In genomic region chr17:51477810-51478209, GRCm38 (mm10) we compare ENCODE assay signal across 13 mouse cellular contexts.
A peak's percentile ranks its signal among the peaks of the same experiment; 100 is the strongest.
DNase-seq lines count a peak whose midpoint lies in the region; ATAC-seq and TF ChIP-seq lines count a peak whose summit lies in the region.
"Had no signal": no experiment of that assay in that cellular context is flagged by ENCODE, and none has a peak within 500 bp of the region (broad histone marks: within the 10 kb centered on the region; RNA-seq: fewer than 3 reads in every experiment).

No protein-coding gene starts in this region.

- no peak for TF ChIP-seq POLR2A in testis, adult 2 months (IDR thresholded peaks at IDR 0.05; ENCODE audit: control insufficient read depth, low read depth, low read length)
- TF ChIP-seq POLR2A in small intestine, adult 2 months (IDR thresholded peaks at IDR 0.05; ENCODE audit: low read depth, low read length) = no peak

- H3K4me2 ChIP-seq in forebrain, embryonic 11.5 days (ENCODE audit: low read depth, low read length, severe bottlenecking) = no peak overlapping the region
- H3K4me2 ChIP-seq in forebrain, embryonic 14.5 days (ENCODE audit: low read length) = no peak overlapping the region
- H3K4me2 ChIP-seq in kidney, embryonic 16.5 days (replicated peaks; ENCODE audit: low read depth, low read length) = no peak overlapping the region
- H3K4me2 ChIP-seq: forebrain, embryonic 12.5 days; liver, embryonic 13.5 days; neural tube, embryonic 13.5 days had no signal

- H3K36me3 ChIP-seq in forebrain, embryonic 11.5 days (ENCODE audit: control insufficient read depth, insufficient read depth, low read length) = no peaks in the 10 kb centered on the region
- H3K36me3 ChIP-seq in forebrain, embryonic 14.5 days (ENCODE audit: control insufficient read depth, insufficient read depth, low read length) = no peaks in the 10 kb centered on the region
- H3K36me3 ChIP-seq in kidney, embryonic 16.5 days (ENCODE audit: insufficient read depth, low read length) = no peaks in the 10 kb centered on the region
- no peaks in the 10 kb centered on the region for H3K36me3 ChIP-seq in testis, adult 2 months (ENCODE audit: control insufficient read depth, insufficient read depth, low read length)
- H3K36me3 ChIP-seq in small intestine, adult 2 months (ENCODE audit: control insufficient read depth, insufficient read depth, low read length) = no peaks in the 10 kb centered on the region
- H3K36me3 ChIP-seq: forebrain, embryonic 12.5 days; liver, embryonic 13.5 days; neural tube, embryonic 13.5 days had no signal

- H3K27me3 ChIP-seq in forebrain, embryonic 11.5 days (ENCODE audit: control insufficient read depth, insufficient read depth, low read length) = no peaks in the 10 kb centered on the region
- no peaks in the 10 kb centered on the region for H3K27me3 ChIP-seq in forebrain, embryonic 14.5 days (replicated peaks; ENCODE audit: control insufficient read depth, insufficient read depth, low read length)
- no peaks in the 10 kb centered on the region for H3K27me3 ChIP-seq in kidney, embryonic 16.5 days (ENCODE audit: insufficient read depth, low read length)
- no peaks in the 10 kb centered on the region for H3K27me3 ChIP-seq in testis, adult 2 months (ENCODE audit: control insufficient read depth, insufficient read depth, low read length)
- H3K27me3 ChIP-seq in small intestine, adult 2 months (ENCODE audit: control insufficient read depth, insufficient read depth, low read length) = no peaks in the 10 kb centered on the region
- H3K27me3 ChIP-seq: forebrain, embryonic 12.5 days; liver, embryonic 13.5 days; neural tube, embryonic 13.5 days; Patski had no signal

- 0 out of 2 replicates have a peak, but pooled peaks have one; percentile 33 for ATAC-seq in forebrain, embryonic 11.5 days (replicated peaks; ENCODE audit: low FRiP score)
- no peak for ATAC-seq in forebrain, embryonic 14.5 days
- ATAC-seq in kidney, embryonic 16.5 days (ENCODE audit: low FRiP score, low TSS enrichment) = 0 out of 2 replicates have a peak, but pooled peaks have one; percentile 31
- ATAC-seq: Patski had no signal

- TF ChIP-seq CTCF in testis, adult 2 months (IDR thresholded peaks at IDR 0.05; ENCODE audit: control insufficient read depth, insufficient read depth, insufficient replicate concordance, low read depth, low read length) = 0 out of 2 replicates have a peak, but pooled peaks have one; percentile 7
- no peak for TF ChIP-seq CTCF in small intestine, adult 2 months (IDR thresholded peaks at IDR 0.05; ENCODE audit: extremely low read depth, insufficient read length, insufficient replicate concordance, low read depth, low read length)

- no peaks in the 10 kb centered on the region for H3K4me1 ChIP-seq in forebrain, embryonic 11.5 days (replicated peaks; ENCODE audit: control insufficient read depth, insufficient read depth, low read length)
- no peaks in the 10 kb centered on the region for H3K4me1 ChIP-seq in forebrain, embryonic 14.5 days (ENCODE audit: control insufficient read depth, insufficient read depth, low read length)
- H3K4me1 ChIP-seq in kidney, embryonic 16.5 days (ENCODE audit: insufficient read depth, low read length) = no peaks in the 10 kb centered on the region
- peaks cover 3% of the 10 kb centered on the region; the same call in 1 of the 2 replicates for H3K4me1 ChIP-seq in testis, adult 2 months (ENCODE audit: control insufficient read depth, insufficient read depth, low read length)
- no peaks in the 10 kb centered on the region for H3K4me1 ChIP-seq in small intestine, adult 2 months (ENCODE audit: control insufficient read depth, insufficient read depth, insufficient read length, low read length)
- H3K4me1 ChIP-seq: forebrain, embryonic 12.5 days; liver, embryonic 13.5 days; neural tube, embryonic 13.5 days had no signal

- no peak overlapping the region for H3K27ac ChIP-seq in forebrain, embryonic 11.5 days (ENCODE audit: low read depth, low read length)
- no peak overlapping the region for H3K27ac ChIP-seq in forebrain, embryonic 14.5 days (ENCODE audit: low read depth, low read length)
- no peak overlapping the region for H3K27ac ChIP-seq in kidney, embryonic 16.5 days (ENCODE audit: low read length)
- no peak overlapping the region for H3K27ac ChIP-seq in testis, adult 2 months (ENCODE audit: control insufficient read depth, insufficient read depth, low read depth, low read length)
- peak overlapping the region; percentile 10 for H3K27ac ChIP-seq in small intestine, adult 2 months (ENCODE audit: insufficient read depth, low read depth, low read length)
- H3K27ac ChIP-seq: forebrain, embryonic 12.5 days; liver, embryonic 13.5 days; neural tube, embryonic 13.5 days had no signal

- DNase-seq in forebrain, embryonic 11.5 days (ENCODE audit: low spot score) = no peak
- DNase-seq in forebrain, embryonic 14.5 days (ENCODE audit: low spot score) = no peak
- no peak for DNase-seq in kidney, adult 9 months
- DNase-seq in testis, postnatal 14 days (ENCODE audit: low spot score) = no peak
- no peak for DNase-seq in frontal cortex, postnatal 25 days (ENCODE audit: low spot score in 2 of 2)
- DNase-seq: B cell, adult 2 months; liver, embryonic 13.5 days had no signal

- H3K9ac ChIP-seq in forebrain, embryonic 11.5 days (ENCODE audit: low read length) = no peak overlapping the region
- H3K9ac ChIP-seq in forebrain, embryonic 14.5 days (ENCODE audit: low read length) = no peak overlapping the region
- H3K9ac ChIP-seq in kidney, embryonic 16.5 days (replicated peaks; ENCODE audit: low read length) = no peak overlapping the region
- H3K9ac ChIP-seq: forebrain, embryonic 12.5 days; liver, embryonic 13.5 days; neural tube, embryonic 13.5 days had no signal

- no peaks in the 10 kb centered on the region for H3K9me3 ChIP-seq in forebrain, embryonic 11.5 days (ENCODE audit: control insufficient read depth, low read length)
- no peaks in the 10 kb centered on the region for H3K9me3 ChIP-seq in forebrain, embryonic 14.5 days (replicated peaks; ENCODE audit: control insufficient read depth, low read length)
- peaks cover 9% of the 10 kb centered on the region; the same call in 1 of the 2 replicates for H3K9me3 ChIP-seq in kidney, embryonic 16.5 days (ENCODE audit: low read length)
- H3K9me3 ChIP-seq: forebrain, embryonic 12.5 days; liver, embryonic 13.5 days had no signal

- no peak overlapping the region for H3K4me3 ChIP-seq in forebrain, embryonic 11.5 days (ENCODE audit: low read depth, low read length)
- no peak overlapping the region for H3K4me3 ChIP-seq in forebrain, embryonic 14.5 days (ENCODE audit: low read depth, low read length)
- no peak overlapping the region for H3K4me3 ChIP-seq in kidney, embryonic 16.5 days (ENCODE audit: low read length)
- H3K4me3 ChIP-seq in testis, adult 2 months (ENCODE audit: control insufficient read depth, low read depth, low read length) = no peak overlapping the region
- H3K4me3 ChIP-seq in small intestine, adult 2 months (ENCODE audit: low read depth, low read length) = no peak overlapping the region
- H3K4me3 ChIP-seq: forebrain, embryonic 12.5 days; liver, embryonic 13.5 days; neural tube, embryonic 13.5 days had no signal

- 85% methylated on average over 7 of the region's 7 CpGs for WGBS in forebrain, embryonic 11.5 days
- WGBS in forebrain, embryonic 14.5 days = 81% methylated on average over 7 of the region's 7 CpGs
- WGBS in kidney, embryonic 16.5 days = 83% methylated on average over 7 of the region's 7 CpGs
- 79% methylated on average over 7 of the region's 7 CpGs for WGBS in small intestine, adult 2 months
